Mouse (Mus musculus) heart, adult 2 months (tissue): Measurements from ENCODE around the gene Ptrhd1.

ENCODE experiments used
- CTCF ChIP-seq: fragments of 200-600 bp; IDR thresholded peaks from 2 replicates; pipeline ENCODE4 v1.8.1; 2022; ENCODE audit warnings: antibody characterized with exemption, mild to moderate bottlenecking, moderate library complexity
- EP300 ChIP-seq: fragments of 200-500 bp; IDR thresholded peaks from 2 replicates; pipeline ENCODE4 v1.6.1; 2011; ENCODE audit warnings: low read depth, low read length, control low read depth; ENCODE audit not compliant: insufficient read depth
- POLR2A ChIP-seq: fragments of 200-500 bp; IDR thresholded peaks from 2 replicates; pipeline ENCODE4 v1.6.1; 2011; ENCODE audit warnings: mild to moderate bottlenecking, low read depth, low read length, control low read depth; ENCODE audit not compliant: insufficient read depth

DNA sequence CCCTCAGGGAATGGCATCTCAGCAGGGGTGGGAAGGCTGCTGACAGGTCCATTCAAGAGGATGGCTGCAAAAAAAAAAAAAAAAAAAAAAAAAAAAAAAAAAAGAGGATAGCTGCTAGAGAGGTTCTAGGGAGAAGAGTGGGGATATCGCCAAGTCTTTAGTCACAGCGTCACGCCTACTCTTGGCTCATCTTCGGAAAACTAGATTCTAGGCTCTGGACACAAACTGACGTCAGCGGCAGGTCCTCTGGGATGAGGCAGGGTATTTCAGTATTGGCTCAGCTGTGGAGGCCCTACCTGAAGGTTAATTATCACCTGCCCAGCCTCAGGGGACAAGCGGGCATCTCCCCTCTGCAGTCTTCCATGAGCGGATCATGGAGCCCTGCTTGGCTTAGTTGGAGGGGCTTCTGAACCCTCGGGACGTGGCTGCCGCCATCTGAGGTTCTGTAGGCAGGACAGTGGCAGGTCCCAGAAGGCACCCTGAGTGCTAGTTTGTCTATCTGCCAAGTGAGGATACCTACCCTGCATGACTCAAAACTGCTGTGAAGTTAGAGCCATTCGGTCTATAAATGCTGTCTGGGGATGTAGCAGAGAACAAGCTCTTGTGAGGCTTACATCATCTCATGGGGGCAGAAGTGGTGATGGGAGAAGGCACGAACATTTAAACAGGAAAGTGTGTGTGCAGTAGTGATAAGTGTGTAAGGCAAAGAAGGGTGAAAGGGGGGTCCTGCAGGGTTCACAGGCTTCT is 32.2 kb upstream of the Ptrhd1 start:
- TF ChIP-seq EP300 (no peak), POLR2A (no peak), CTCF (no peak)
